Mouse (Mus musculus): ENCODE data around the gene Rapgef2.
"Not testable (repeated sequence)": the region's sequence is repeated elsewhere in the genome, so short reads cannot be mapped to it uniquely, and the experiment has no call there.

Rapgef2 gene

GRCm38 (mm10) chr3:79196708-79197437 is 89.4 kb downstream of the Rapgef2 start:
- DNase-seq = peak; percentile 90

GRCm38 (mm10) chr3:79195280-79195679 is 91.0 kb downstream of the Rapgef2 start:
- DNase-seq = no peak

- DNase-seq = peak; percentile 69
Measured at GRCm38 (mm10) chr3:79194111-79194793, 92.1 kb downstream of the Rapgef2 start.

- peak; percentile 60 for DNase-seq
Measured at GRCm38 (mm10) chr3:79193001-79193400, 93.3 kb downstream of the Rapgef2 start.

- DNase-seq = no peak
Measured at GRCm38 (mm10) chr3:79191981-79192380, 94.3 kb downstream of the Rapgef2 start.

- DNase-seq = no peak
Measured at GRCm38 (mm10) chr3:79191471-79191870, 94.8 kb downstream of the Rapgef2 start.

- DNase-seq = no peak
Measured at GRCm38 (mm10) chr3:79190377-79190776, 95.9 kb downstream of the Rapgef2 start.

GRCm38 (mm10) chr3:79187912-79188311 is 98.4 kb downstream of the Rapgef2 start:
- no peak for DNase-seq

- no peak for DNase-seq
Measured at GRCm38 (mm10) chr3:79182290-79182689, 104.0 kb downstream of the Rapgef2 start.

- peak; percentile 93 for DNase-seq
Measured at GRCm38 (mm10) chr3:79181248-79181991, 104.9 kb downstream of the Rapgef2 start.

- DNase-seq = no peak
Measured at GRCm38 (mm10) chr3:79180086-79180485, 106.2 kb downstream of the Rapgef2 start.

- DNase-seq = no peak
Measured at GRCm38 (mm10) chr3:79179499-79180053, 106.7 kb downstream of the Rapgef2 start.

GRCm38 (mm10) chr3:79178708-79179107 is 107.6 kb downstream of the Rapgef2 start:
- peak; percentile 31 for DNase-seq

GRCm38 (mm10) chr3:79178070-79178469 is 108.2 kb downstream of the Rapgef2 start:
- peak; percentile 64 for DNase-seq

GRCm38 (mm10) chr3:79177136-79177870 is 109.0 kb downstream of the Rapgef2 start:
- peak; percentile 38 for DNase-seq

- DNase-seq = no peak
Measured at GRCm38 (mm10) chr3:79174168-79174567, 112.1 kb downstream of the Rapgef2 start.

- DNase-seq = no peak
Measured at GRCm38 (mm10) chr3:79173291-79173690, 113.0 kb downstream of the Rapgef2 start.

- DNase-seq = not testable (repeated sequence)
Measured at GRCm38 (mm10) chr3:79171146-79171545, 115.2 kb downstream of the Rapgef2 start.

- DNase-seq = no peak
Measured at GRCm38 (mm10) chr3:79168168-79168827, 118.0 kb downstream of the Rapgef2 start.

GRCm38 (mm10) chr3:79167586-79167985 is 118.7 kb downstream of the Rapgef2 start:
- no peak for DNase-seq

- DNase-seq = no peak
Measured at GRCm38 (mm10) chr3:79161834-79162401, 124.4 kb downstream of the Rapgef2 start.
